Mouse (Mus musculus) spleen, adult 18-20 months (tissue): Measurements from ENCODE around the gene Tomm40l.
A peak's percentile ranks its signal among the peaks of the same experiment; 100 is the strongest.
"Not testable (repeated sequence)": the region's sequence is repeated elsewhere in the genome, so short reads cannot be mapped to it uniquely, and the experiment has no call there.

Experiments used
- DNase-seq, 2 experiments: peaks; one replicate each; pipeline ENCODE4 v3.0.0; 2022; ENCODE audit warnings: mixed read lengths in 2 of 2

Tomm40l gene

DNA sequence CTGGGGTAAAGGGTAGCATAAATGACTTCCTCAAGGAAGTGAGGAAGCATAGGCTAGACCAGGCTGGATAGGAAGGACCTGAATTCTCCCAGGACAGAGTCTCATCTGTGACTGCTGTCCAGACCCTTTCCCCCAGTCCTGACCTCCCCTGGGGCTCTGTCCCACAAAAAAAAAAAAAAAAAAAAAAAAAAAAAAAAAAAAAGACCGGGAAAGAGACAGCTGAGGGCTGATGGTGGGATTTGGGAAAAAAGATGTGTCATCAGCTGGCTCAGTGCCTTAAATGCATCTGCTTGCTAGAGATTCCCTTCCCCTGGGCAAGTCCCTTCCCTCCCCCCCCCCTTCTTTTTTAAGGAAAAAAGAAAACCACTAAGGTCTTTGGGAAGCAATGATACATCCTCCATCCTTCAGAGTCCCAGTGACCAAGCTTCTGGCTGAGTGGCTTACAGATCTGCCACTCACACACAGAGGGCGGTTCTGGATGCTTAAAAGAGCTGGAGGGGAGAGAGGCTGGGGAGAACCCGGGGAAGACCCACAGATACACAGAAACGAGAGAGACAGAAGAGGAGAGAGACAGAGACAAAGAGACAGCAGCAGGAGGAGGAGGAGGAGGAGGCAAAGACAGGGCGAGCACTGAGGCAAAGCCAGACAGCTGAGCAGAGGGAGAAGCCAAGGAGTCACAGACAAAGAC lies 27.7 kb upstream of the Tomm40l start, which contains the start of gene Adamts4:
Gene Adamts4 (plus strand): TSS at position 509 of the 688 bp plus-strand sequence.
- DNase-seq, result no peak

- DNase-seq, result no peak
These were observed 26.3 kb upstream of the Tomm40l start for GRCm38 (mm10) chr1:171248386-171249226.

DNA sequence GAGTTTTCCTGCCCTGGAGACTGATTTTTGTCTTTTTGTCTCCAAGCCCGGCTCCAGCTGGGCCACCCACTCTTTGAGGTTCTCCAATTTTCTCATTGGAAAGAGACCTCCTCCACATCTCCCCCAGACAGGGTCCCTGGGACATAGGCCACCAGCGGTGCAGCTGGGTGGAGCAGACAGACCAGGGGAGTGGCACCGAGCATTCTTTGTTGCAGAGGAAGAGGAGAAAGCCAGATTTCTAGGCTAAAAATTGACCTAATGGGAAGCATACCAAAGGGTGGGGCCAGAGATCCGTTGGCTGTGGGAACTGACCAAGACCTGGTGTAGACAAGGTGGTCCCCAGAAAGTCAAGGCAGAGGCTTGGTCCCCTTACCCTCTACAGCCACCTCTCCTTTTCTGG lies 25.6 kb upstream of the Tomm40l start:
- no peak for DNase-seq

GRCm38 (mm10) chr1:171247453-171247841 lies 25.1 kb upstream of the Tomm40l start:
- DNase-seq, result no peak

DNA sequence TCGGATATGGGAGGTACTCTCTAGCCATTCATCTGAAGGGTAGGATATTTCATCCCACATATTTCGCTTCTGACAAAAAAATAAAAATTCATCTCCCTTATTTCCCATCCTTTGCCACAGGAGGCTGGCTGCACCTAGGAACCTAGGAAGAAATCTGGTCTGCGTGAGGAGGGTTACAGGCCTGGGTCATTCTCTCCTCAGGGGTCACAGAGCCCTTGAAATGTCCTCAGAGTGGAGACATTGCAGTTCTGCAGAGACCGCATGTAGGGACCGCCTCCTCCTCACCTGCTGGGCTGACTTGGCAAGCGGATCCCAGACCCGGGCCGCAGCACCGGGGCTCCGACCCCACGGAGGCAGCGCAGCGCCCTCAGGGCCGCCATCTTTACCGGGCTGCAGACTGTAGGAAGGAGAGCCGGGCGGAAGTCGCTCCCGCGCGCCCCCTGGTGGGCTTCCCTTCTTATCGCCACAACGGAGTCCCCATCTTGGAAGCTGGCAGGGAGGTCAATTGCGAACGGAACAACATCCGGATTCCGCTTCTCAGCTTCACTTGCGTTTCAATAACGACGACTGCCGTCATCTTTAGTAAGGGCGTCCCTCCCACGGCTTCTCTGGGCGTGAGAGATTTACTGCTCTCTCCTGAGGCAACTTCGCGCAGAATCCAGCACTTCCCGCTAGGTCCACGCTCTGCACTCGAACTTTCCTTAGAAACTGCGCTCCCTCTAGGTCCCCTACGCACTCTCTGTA lies 24.6 kb upstream of the Tomm40l start:
- DNase-seq, result peak; percentile 92 to 96

- no peak for DNase-seq
These were observed 23.0 kb upstream of the Tomm40l start for GRCm38 (mm10) chr1:171245353-171245752.

DNA sequence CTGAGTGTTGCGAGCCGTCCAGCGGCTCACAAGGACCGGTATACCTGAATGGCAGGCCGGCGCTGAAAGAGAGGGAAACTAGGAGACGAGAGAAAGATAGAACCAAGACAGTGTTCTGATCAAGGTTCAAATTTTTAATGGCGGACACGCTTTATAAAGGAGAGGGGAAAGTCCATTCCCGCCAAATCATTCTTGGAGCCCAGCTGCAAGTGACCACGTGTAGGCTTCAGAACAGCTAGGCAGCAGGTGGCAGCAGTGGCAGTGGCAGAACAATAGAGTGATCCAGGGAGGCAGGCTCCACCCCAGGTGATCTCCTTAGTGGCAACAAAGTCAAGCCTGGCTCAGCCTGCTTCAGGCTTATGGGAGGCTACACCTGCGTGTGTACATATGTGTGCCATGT lies 19.6 kb upstream of the Tomm40l start:
- DNase-seq, result not testable (repeated sequence)

DNA sequence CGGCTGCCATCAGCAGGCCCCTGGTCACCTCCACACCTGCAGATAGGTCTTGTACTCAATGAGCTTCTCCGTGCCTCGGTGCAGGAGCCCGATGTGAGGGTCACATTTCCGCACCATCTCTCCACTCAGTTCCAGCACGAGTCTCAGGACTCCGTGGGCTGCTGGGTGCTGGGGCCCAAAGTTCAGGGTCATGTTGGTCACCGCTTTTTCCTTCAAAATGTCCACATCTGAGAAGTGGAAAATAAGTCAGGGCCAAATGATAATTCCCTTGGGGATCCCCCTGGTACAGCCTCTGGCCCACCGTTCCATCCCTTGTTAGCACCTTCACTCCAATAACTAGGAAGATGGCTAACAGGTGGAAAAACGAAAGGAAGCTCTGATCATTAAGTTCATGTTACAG lies 18.6 kb upstream of the Tomm40l start:
- no peak for DNase-seq

DNA sequence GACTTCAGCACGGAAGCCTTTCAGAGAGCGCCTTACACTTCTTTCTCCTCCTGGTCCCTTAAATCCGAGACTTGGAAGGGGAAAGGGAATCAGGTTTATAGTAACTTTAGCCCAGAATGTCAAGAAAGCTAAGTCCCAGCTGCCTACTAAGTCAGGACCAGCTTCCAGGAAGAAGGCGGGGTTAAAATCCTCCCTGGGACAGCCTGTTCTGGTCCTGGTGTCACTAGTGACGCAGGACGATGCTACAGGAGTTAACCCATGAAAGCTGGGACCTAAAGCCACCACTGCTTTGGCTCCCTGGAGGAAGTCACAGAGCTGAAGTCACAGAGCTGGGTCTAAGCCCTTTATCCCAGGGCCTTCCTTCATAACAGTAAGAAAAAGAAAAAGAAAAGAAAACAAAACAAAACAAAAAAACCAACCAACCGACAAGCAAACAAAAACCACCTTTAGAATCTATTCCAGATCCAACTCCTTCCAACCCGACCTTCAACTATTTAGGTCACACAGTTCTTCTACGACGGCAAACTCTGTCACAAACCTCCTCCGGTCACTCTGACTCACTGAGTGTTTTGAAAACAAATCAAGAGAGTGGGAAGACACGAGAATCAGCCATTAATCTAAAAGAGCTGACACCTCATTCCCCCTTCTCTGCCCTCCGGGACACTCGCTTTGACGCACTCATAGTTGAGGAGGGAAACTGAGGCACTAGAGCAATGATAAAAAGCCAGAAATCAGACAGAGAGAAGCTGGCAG lies 17.9 kb upstream of the Tomm40l start:
- DNase-seq, result no peak

- DNase-seq, result peak in 1 of 2 experiments; percentile 59
These were observed 16.1 kb upstream of the Tomm40l start for GRCm38 (mm10) chr1:171238463-171238862.

- DNase-seq, result no peak
These were observed 15.1 kb upstream of the Tomm40l start for GRCm38 (mm10) chr1:171237438-171237837.

GRCm38 (mm10) chr1:171235791-171236190 lies 13.5 kb upstream of the Tomm40l start:
- no peak for DNase-seq

DNA sequence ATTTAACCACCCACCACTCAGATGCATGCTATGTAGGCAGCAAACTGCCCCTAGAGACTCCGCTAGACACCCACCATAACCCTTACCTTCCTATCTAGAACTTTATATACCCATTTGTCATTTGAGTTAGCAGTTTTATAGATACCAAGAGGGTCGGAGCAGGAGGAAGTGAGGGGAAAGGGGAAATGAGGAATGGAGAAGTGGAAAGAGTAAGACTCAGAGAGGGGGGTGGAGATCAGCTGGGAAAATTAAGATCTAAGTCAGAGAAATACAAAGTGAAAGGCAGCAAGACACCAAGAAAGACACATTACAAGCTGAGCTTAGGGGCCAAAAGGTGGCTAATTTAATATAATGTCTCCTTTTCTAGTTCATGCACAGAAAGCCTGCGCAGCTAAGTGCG lies 12.2 kb upstream of the Tomm40l start:
- no peak for DNase-seq

- DNase-seq, result peak in 1 of 2 experiments; percentile 11
These were observed 11.8 kb upstream of the Tomm40l start, which contains the start of gene Fcer1g for GRCm38 (mm10) chr1:171234126-171234525. Gene Fcer1g, minus strand, starts transcription at chr1:171234365.

GRCm38 (mm10) chr1:171232800-171233730 lies 10.8 kb upstream of the Tomm40l start:
- no peak for DNase-seq

- no peak for DNase-seq
These were observed 10.0 kb upstream of the Tomm40l start for GRCm38 (mm10) chr1:171232348-171232747.

DNA sequence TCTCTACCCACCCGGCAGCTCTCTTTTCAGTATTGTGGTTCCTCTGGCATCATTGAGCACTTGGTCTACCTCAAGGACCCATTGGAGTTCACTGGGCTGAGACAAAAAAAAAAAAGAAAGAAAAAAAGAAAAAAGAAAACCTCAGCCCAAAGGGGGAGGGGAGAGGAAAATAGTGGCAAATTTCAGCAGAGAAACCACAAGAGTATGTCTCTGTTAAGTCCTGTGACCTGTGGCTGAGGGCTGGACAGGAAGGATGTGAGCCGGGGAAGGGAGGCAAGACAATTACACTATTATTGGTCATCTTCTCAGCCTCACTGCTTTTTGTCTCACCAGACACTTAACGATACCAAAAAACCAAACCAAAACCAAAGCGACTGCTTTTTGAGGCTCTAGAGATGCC lies 9.5 kb upstream of the Tomm40l start:
- DNase-seq, result no peak

DNA sequence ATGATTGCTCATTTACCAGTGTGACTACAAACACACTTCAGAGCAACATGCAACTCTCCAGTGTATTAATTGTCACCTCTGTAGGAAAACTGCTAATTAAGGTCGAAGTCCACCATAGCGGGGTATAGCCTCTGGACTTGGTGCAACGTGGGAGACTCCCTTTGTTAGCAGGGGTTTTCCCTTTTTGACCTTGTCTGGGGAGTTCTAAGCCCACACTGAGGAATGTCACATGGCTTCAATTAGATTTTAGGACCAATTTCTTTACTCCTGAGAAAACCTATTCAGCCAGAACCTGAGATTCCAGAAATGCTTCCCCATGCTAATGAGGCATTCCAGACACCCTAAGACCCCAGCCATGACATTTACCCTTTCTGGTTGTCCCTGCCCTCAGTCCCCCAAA lies 7.9 kb upstream of the Tomm40l start:
- no peak for DNase-seq

GRCm38 (mm10) chr1:171229750-171230149 lies 7.4 kb upstream of the Tomm40l start:
- no peak for DNase-seq

DNA sequence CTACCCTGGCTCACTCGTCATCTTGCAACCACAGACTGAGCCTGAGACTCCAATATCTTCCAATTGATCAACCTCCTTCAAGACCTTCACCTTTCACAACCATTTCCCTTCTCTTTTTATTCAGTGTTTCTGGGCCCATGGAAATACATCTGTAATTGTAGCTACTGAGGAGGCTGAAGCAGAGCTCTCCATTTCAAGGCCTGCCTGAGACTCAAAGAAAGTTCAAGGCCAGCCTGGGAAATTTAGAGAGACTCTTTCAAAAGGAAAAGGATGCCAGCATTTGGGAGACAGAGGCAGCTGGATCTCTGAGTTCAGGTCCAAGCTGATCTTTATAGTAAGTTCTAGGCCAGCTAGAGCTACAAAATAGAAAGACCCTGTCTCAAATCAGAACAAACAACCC lies 5.6 kb upstream of the Tomm40l start:
- no peak for DNase-seq

- DNase-seq, result no peak
These were observed 4.5 kb upstream of the Tomm40l start for GRCm38 (mm10) chr1:171226780-171227179.
